Mouse (Mus musculus): Measurements from ENCODE around the gene Ankrd13b. TPM values are rescaled to one million over a fixed set of nuclear protein-coding genes. Genes with fewer than 3 reads are reported as not detected.
A peak's percentile ranks its signal among the peaks of the same experiment; 100 is the strongest.

Gene Ankrd13b
- total RNA-seq, 2 experiments from 2014 or later = 79.4 to 82.3 TPM

DNA sequence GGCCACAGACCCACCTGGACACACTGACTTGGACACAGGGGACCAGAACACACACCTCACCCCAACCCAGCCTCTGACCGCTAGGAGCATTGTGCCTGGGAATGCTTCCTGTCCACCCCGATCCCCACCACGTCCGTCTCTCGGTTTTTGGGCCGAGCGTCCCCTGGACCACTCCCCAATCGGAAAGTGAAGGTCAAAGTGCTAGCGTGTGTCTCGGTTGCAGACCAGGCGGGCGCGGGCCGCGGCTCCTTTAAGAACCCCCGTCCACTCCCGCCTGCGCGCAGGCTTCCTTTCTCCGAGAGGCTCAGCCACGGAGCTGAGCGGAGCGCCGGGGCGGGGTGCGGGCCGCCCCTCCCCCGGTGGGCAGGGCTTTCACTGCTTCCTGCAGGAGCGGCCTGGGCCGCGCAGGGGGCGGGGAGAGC is 3.4 kb upstream of the Ankrd13b start:
- DNase-seq (ENCODE audit: low spot score in 2 of 2) = peak; percentile 91 to 95

DNA sequence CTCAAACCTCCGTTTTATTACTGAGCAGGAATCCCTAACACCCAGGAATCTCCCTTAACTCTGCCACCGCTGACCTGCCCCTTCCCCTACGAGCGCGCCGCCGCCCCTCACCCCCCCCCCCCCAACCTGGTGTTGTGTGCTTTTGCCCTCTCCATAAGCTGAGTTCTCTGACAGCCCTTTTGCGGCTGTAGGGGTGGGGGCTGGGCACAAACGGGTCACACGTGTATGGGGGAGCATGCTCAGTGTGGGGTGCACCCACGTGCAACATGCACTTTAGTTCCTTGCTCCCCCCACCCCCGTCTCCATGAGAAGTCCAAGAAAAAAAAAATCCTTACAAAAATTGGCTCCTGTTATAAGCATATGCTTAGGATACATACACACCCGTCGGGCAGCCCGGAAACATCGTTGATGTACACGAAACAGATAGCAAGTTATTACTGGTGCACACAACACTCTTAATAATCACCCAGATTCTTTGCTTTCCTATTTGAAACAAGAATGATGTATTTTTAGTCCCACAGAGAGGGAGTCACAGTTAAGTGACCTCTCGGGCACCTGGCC is 2.9 kb upstream of the Ankrd13b start:
- peak in 1 of 2 experiments; percentile 67 for DNase-seq (ENCODE audit: low spot score in 2 of 2)

DNA sequence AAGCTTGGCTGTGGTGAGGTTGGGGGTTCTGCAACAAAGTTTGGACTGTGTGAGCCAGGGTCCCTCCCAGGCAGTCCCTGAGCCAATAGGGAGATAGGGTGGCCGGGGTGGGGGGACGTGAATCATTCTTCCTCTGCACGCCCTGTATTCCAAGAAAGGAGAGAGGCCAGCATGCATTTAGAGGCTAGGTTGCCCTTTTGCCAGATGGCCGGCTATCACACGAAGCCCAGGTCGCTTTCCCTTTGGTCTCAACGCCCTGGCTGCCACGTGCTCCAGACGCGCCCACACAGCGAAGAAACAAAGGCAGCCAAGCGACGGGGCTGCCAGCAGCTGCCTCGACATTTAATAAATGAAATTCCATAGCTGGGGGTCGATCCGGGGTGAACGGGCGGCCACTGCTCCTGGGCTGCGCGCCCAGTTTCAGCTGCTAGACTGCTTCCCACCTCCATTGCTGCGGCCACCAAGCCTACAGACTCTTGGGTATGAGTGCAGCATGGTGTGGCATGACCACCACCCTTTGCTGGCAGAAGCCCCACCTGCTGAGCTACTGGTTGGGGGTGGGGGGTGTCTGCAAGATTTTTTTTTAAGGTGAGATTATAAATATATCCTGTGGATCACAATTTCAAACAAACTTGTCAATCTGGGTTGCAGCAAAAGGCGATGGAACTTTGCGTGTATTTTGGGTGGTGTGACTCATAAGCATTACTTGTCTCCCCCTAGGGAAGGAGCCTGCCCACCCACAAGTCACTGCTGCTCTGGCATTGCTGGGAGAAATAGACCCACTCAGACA is 2.2 kb upstream of the Ankrd13b start:
- peak in 1 of 2 experiments; percentile 62 for DNase-seq (ENCODE audit: low spot score in 2 of 2)

DNA sequence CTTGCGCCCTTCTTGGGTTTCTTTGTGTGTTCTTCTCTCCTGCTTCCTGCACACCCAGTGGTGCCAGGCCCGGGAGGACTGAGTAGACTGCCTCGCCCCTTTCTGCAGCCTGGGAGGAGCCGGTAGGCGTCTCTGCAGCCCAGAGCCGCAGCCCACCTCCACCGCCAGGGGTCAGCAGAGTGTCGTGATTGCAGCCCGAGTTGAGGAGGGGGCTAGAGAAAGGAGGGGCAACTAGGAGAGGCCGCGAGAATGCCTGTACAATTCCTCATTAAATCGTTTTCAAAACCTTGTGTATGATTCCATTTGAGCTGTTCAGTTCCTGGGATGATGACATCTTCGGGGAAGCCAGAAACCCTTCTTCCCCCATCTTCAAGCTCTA is 1.6 kb upstream of the Ankrd13b start:
- peak; percentile 88 to 94 for DNase-seq (ENCODE audit: low spot score in 2 of 2)

DNA sequence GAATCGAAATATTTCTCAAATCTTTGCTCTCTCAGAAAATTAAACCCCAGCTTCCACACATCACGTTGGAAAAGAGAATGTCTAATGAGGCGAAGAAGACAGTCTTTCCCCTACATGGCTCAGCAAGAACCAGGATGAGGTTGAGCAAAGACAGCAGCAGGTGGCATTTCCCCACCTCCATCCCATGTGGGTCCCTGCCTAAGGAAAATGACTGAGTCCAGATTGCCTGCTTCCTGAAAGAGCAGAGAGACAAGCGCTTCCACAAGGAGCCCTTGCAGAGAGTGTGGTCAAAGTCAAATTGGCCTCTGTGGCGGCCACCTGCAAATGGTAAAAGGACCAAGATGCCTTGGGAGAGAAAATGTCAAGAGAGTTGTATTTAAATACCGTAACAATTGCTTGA is 973 bp upstream of the Ankrd13b start:
- peak in 1 of 2 experiments; percentile 68 for DNase-seq (ENCODE audit: low spot score in 2 of 2)

DNA sequence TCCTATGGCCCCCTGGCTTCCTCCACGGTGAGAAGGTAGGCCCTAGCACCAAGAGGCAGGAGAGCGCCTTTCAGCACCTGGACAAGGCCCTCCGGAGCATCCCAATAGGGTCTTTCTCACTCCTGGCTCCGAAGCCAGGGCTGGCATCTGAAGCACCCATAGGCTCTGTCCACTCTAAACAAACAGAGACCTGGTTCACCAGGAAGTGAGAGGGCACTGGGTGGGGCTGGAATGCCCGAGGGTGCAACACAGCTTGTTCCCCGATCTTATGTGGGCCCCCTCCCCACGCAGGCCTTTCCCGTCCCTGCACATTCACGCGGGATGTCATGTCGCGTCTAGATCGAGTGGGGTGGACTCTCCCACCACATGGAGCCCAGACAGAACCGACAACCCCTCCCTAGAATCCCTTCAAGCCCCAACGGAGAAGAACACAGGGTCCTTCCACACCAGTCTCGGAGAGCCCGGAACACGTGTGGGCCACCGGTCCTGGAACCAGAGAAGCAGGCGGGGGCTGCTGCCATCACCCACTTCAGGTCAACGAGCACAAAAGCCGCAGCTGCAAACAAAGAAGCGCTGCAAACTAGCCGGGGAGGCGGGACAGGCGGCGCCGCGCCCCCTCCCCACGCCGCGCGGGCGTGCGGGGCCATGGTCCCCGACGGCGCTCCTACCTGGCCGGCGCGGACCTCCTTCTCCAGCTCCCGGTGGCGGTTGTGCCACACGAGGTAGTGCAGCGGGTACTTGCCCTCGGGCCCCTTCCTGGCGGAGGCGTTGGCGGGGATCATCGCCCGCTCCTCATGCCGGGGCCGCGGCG is 502 bp downstream of the Ankrd13b start:
- no peak for DNase-seq (ENCODE audit: low spot score in 2 of 2)

DNA sequence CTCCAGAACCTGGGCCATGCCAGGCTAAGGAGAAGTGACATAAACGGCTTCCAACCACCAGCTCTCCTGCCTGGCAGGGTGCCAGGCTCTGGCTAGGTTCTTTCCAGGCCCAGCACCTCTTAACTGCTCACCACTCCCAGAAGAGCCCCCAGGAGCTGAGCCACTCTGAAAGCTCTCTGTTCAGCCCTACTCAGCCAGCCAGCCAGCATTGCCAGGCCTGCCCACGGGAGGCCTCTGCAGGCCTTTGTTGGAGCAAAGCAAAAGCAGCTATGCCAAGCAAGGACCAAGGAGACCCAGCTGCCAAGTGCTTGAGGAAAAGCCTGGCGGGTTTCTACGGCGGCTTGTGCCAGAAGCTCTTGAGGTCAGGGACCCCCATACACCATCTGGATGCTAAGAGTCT is 2.7 kb downstream of the Ankrd13b start:
- DNase-seq (ENCODE audit: low spot score in 2 of 2) = peak in 1 of 2 experiments; percentile 67

DNA sequence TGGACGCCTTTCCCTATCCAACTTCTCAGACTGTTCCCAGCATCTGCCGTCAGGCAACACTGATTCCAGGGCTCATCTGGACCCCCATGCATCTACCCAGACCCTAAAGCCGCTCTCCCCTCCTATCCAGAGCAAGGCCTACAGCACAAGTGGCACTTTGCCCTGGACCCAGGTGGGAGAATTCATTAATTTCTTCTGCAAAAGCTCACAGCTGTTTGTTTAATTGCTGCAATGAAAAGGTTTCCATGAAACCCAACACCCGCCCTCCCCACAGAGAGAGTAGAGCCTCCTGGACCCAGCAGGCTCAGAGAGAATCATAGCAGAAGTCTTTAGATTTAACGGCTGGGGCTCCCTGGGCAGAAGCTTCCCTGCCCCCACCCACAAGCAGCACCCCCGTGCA is 4.2 kb downstream of the Ankrd13b start:
- no peak for DNase-seq (ENCODE audit: low spot score in 2 of 2)

DNA sequence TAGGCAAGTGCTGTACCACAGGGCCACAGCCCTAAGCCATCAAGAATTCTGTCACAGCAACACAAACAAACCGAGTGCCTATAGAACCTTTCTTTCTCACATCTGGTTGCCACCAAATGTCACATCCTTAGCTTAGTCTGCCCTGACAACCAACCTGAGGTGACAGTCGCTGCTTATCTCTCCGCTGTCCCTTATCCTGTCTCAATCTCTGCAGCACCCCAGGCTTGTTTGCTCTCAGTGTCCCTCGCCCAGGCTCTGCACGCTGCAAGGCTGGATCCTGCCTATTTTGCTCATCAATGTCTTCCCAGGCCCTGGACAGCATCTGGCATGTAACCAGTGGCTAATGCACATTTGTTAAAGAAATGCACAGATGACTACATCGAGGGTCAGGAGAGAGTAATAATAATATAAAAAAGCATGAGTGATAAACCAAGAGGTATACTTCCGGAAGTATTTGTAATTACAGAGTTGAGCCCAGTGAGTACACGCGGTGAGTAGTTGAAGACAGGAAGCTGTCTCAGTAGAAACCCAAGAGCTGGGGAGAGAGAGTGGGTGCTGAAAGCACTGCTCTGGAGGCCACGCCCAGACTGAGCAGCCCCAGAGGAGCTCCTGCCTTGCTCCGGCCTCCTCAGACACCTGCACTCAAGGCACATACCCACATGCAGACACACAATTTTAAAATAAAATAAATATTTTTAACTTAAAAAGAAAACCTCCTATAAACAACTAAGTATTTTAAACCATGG is 5.8 kb downstream of the Ankrd13b start:
- no peak for DNase-seq (ENCODE audit: low spot score in 2 of 2)

DNA sequence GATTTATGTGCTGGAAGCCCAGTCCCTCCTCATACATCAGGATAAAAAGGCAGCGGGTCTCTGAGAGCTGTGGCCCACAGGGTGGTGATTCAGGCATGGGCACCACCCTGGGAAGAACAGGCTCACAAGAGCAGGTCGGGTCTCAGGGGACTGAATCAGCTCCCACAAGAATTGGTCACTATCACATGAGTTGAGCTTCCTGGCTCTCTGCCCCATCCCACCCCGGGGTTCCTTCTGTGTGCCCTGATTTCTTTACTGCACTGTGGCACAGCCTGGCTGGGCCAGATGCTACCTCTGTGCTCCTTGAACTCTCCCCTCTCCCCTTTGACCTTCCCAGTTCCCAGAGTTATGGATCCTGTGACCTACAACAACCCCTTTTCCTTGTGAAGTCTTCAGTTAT is 6.4 kb downstream of the Ankrd13b start:
- no peak for DNase-seq (ENCODE audit: low spot score in 2 of 2)

DNA sequence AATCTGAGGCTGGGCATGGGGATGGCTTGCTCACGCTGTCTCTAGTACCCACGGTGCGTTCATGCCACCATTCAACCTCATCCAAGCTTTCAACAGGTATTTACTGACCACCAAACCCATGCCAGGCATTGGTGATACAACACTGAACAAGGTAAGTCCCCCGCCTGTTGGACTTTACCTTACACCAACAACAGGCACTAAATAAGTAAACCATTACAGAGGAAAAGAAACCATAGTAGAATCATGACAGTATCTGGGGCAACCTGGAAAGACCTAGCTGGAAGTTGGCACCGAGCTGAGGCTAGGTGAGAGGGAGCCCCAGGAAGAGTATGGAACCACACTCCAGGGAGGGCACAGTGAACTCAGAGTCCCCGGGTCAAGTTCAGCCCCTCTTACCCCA is 12.6 kb downstream of the Ankrd13b start:
- DNase-seq (ENCODE audit: low spot score in 2 of 2) = no peak

DNA sequence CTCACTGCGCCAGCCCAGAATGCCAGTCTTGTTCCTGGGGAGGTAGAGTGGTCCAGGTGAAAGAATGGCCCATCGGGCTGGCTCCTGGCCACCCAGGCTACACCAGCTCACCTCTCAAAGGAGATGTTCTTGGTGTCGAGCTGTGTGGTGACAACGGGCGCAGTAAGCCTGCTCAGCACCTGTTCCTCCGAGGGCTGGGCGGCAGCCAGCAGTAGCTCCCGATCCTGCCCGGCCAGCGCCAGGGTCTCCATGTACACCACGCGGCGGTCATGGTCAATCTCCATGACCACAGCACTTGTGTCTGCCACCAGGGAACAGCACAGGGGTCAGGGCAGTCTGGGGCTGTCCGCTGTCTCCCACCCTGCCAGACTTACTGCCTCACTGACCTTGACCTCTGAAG is 13.3 kb downstream of the Ankrd13b start:
- no peak for DNase-seq (ENCODE audit: low spot score in 2 of 2)

DNA sequence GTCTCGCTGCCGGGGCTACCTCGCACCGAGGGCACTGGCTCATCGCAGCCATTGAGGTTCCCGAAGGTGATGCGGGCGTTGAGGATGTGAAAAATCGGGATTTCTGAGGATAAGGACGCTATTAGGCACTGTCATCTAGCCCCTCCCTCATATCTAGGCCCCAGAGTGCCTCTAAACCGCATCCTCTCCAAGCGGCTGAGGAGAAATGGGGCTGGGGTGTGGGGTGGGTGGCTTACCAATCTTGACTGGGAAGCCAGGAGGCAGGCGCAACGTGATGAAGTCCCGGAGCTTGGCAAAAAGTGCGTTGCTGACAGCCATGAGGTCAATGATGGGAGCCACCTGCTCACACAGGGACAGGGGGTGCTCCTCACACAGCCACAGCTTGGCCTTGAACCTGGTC is 16.7 kb downstream of the Ankrd13b start:
- DNase-seq (ENCODE audit: low spot score in 2 of 2) = no peak

DNA sequence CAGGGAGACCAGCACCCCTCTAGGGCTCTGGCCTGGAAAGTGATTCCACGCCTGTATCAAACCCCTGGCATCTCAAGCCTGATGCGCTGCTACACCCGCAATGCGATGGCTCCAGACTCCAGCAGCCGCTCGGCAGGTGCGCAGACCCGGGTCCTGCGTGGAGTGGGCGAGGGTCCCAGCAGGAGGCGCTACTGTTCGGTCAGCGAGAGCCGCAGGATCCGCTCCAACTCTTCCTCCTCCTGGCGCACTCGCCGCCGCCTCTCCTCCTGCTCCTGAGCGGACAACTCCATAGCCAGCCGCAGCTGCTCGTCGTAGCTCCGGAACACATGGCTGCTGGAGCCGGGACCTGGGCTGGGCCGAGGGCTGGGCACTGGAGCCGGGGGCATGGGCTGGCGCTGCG is 18.1 kb downstream of the Ankrd13b start:
- no peak for DNase-seq (ENCODE audit: low spot score in 2 of 2)

DNA sequence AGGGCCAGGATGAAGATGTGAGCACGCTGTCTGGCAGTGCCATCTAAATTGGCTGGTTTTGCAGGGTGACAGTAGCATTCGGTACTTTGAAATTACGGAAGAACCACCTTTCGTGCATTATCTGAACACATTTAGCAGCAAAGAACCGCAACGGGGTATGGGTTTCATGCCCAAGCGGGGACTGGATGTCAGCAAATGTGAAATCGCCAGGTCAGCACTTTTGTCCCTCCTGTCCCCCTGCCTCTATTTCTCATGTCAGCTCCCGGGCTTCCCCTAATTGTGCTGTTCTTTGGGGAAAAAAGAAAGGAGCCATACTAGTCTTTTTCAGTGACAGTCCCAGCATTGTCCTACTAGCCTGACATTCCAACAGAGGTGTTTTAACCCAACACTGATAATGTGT is 21.1 kb downstream of the Ankrd13b start:
- no peak for DNase-seq (ENCODE audit: low spot score in 2 of 2)

DNA sequence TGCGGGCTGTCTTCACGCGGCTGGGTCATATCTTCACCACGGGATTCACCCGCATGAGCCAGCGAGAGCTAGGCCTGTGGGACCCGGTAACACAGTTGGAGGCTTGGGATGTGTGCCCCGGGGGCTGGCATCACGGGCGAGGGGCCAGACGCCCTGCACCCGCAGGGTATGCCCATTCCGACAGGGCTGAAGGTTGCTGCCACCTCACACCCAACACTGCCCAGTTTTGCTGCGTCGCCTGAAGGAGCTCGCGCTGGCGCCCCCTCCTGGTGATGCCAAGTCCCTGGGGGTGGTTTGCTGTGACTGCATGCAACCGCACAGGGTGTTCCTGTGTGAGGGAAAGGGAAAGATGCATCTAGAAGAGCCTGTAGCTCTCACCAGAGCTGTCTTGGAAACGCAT is 21.7 kb downstream of the Ankrd13b start:
- peak; percentile 69 to 82 for DNase-seq (ENCODE audit: low spot score in 2 of 2)

DNA sequence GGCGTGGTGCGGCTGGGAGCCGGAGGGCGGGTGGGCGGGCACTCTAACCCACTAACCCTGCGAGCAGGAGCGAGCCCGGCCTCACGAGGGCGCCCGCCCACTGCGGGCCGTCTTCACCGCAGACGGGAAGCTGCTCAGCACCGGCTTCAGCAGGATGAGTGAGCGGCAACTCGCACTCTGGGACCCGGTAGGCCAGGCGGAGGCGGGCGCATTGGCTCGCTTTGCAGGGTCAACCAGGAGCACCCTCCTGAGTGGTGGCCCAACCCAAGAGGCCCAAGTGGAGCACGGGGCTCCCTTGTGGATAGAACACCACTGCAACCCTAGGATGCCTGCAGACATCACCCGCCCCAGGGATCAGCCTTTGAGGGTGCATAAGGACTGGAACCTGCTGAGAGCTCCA is 22.3 kb downstream of the Ankrd13b start:
- peak in 1 of 2 experiments; percentile 67 for DNase-seq (ENCODE audit: low spot score in 2 of 2)

DNA sequence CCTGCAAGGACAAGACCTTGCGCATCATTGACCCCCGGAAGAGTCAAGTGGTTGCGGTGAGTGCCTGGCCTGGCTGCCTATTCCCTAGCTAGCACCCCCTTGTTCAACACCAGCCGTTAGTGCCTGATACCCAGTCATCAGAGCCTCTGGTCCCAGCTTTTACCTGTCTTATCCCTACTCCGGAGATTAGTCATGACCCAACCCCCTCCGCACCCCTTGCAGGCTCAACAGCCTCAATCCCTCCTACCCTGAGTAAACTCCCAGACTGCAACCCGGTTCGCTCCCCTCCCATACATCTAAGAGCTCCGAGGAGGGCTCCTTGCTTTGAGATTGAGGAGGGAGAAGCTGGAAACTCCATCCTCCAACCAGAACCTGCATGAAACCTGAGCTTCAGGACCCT is 22.9 kb downstream of the Ankrd13b start:
- no peak for DNase-seq (ENCODE audit: low spot score in 2 of 2)

DNA sequence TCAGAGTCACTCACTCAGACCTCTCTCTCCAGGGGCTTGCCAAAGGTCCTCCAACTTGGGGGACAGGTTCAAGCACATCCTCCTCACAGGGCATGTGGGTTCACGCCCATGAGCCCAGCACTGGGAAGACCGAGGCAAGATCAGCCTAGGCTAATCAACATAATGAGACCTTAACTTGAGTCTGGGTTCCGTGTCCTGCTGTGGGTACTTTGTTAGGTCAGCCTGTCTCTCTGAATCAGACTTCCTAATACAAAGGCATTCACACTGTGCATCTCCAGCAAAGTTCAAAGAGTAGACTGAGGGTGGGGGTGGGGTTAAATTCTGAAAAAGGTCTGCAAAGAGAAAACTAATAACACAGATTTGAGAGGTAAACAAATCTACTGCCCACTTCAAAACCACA is 24.4 kb downstream of the Ankrd13b start:
- DNase-seq (ENCODE audit: low spot score in 2 of 2) = no peak

DNA sequence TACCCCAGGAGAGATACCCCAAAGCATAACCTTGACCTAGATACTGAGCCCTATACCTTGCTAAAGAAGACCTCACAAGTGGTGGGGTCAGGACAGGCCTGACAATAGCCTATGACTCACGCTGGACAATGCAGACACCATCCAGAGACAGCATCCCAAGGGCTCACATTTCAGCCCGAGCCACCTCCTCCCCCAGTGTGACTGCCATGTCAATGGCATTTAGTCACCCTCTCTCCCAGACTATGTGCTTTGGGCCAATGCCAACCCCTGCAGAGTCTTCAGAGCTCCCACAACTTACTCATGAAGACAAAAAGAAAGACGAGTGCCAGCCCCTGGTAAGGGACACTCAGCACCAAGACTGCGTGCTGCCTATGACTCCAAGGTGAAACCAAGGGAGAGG is 24.8 kb downstream of the Ankrd13b start:
- DNase-seq (ENCODE audit: low spot score in 2 of 2) = no peak

DNA sequence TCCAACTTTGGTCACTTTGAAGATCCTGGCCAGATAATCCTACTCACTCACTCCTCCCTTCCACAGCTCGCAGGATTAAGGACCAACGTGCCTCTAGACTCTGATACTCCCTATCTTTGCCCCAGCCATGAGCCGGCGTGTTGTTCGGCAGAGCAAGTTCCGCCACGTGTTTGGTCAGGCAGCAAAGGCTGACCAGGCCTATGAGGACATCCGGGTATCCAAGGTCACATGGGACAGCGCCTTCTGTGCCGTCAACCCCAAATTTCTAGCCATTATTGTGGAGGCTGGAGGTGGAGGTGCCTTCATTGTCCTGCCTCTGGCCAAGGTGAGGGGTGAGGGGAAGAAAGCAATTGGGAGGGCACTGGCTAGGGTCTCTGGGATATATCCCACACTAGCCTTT is 25.7 kb downstream of the Ankrd13b start:
- DNase-seq (ENCODE audit: low spot score in 2 of 2) = no peak

DNA sequence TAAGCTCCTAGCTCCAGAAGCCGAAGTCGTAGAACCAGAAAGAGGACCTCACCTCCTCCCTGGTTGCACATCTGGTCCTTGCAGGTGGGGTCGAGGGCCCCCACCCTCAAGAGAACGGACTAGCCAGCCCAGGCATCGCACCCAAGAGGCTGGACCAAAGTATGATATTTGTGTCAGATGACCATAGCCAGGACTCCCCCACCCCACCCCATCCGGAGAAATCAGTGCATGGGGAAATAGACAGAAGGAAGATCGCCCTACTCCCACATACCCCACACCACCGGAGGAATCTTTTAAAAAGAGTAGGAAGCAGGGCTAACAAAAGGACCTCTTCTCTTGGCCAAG is 26.4 kb downstream of the Ankrd13b start:
- no peak for DNase-seq (ENCODE audit: low spot score in 2 of 2)

Measured in layer of hippocampus, adult 18-20 months (tissue).